Mouse (Mus musculus): ENCODE results near the gene Gpr152.

Gene Gpr152

GRCm38 (mm10) chr19:4194776-4195650 is 55.4 kb downstream of the Gpr152 start:
- no peak for DNase-seq (ENCODE audit: low read depth, low spot score)
- H3K36me3 ChIP-seq (ENCODE audit: control insufficient read depth, insufficient read depth, low read length, poor library complexity, severe bottlenecking): peaks cover 26% of the 10 kb centered on the region
- H3K27me3 ChIP-seq (ENCODE audit: control insufficient read depth, insufficient read depth, low read length, poor library complexity, severe bottlenecking): no peaks in the 10 kb centered on the region

All from splenic B cell, adult 2 months (primary cell).